Mouse (Mus musculus) adrenal gland, postnatal 10 days (tissue): Measurements from ENCODE around the gene Bad. TPM values are rescaled to one million over a fixed set of nuclear protein-coding genes. Genes with fewer than 3 reads are reported as not detected.

ENCODE experiments used
- DNase-seq: peaks from one replicate; pipeline ENCODE4 v3.0.0; 2021; ENCODE audit warnings: mixed read lengths
- total RNA-seq, 2 experiments: library from RNA; stranded (reverse); gene quantifications; 2 replicates each; pipeline ENCODE4 v1.2.3; 2021

Gene Bad
- total RNA-seq, 2 experiments from 2014 or later = 42.0 to 51.8 TPM

DNA sequence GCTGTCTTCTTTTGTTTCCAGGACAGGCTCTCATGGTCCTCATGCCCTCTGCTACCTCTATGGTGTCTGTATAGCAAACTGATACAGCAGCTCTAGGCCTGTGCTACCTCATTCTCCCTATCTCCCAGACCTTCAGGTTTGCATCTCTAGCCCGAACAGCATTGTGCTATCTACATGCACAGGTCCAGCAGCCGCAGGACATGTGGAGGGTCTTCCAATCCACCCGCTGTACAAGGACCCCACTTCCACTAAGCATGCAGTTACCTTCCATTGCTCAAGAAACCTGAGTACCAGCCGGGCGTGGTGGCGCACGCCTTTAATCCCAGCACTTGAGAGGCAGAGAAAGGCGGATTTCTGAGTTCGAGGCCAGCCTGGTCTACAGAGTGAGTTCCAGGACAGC is 27.1 kb upstream of the Bad start:
- no peak for DNase-seq

- DNase-seq = no peak
Observed at GRCm38 (mm10) chr19:6915276-6915675, 26.4 kb upstream of the Bad start.

- DNase-seq = peak; percentile 13
Observed at GRCm38 (mm10) chr19:6916496-6916895, 25.2 kb upstream of the Bad start.

DNA sequence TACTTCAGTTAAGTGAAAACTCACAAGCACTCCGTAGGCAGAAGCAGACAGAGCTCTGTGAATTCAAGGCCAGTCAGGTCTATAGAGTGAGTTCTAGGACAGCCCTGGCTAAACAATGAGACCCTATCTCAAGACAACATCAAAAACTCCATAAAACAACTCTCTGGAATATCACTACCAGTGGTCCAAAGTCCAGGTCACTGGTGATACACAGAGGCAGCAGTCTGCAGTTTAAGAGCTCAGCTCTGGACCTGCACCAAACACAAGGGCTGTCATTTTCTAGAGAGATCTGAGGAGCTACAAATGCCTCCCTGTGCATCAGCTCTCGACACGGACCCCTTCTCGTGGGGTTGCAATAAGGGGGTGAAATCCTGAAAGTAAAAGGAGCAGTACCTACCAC is 23.3 kb upstream of the Bad start:
- no peak for DNase-seq

DNA sequence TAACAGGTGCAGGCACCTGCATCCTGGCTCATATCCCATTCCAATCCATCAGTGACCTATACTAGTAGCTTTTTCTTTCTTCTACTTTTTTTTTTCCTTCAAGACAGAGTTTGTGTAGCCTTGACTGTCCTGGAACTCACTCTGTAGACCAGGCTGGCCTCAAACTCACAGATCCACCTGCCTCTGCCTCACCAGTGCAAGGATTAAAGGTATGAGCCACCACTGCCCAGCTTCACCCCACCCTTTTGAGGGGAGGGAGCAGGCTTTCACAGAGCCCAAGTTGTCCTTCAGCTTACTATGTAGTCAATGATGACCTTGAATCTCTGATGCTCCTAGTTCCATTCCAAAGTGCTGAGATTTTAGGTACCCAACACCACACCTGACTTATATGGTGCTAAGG is 22.2 kb upstream of the Bad start:
- no peak for DNase-seq

GRCm38 (mm10) chr19:6919876-6920740 is 21.6 kb upstream of the Bad start:
- peak; percentile 85 for DNase-seq

- no peak for DNase-seq
Observed at GRCm38 (mm10) chr19:6920741-6921636, 20.7 kb upstream of the Bad start.

- DNase-seq = peak; percentile 100
Observed at GRCm38 (mm10) chr19:6921647-6922567, 19.8 kb upstream of the Bad start, which contains the start of gene Esrra. Gene Esrra, minus strand, starts transcription at chr19:6921813.

DNA sequence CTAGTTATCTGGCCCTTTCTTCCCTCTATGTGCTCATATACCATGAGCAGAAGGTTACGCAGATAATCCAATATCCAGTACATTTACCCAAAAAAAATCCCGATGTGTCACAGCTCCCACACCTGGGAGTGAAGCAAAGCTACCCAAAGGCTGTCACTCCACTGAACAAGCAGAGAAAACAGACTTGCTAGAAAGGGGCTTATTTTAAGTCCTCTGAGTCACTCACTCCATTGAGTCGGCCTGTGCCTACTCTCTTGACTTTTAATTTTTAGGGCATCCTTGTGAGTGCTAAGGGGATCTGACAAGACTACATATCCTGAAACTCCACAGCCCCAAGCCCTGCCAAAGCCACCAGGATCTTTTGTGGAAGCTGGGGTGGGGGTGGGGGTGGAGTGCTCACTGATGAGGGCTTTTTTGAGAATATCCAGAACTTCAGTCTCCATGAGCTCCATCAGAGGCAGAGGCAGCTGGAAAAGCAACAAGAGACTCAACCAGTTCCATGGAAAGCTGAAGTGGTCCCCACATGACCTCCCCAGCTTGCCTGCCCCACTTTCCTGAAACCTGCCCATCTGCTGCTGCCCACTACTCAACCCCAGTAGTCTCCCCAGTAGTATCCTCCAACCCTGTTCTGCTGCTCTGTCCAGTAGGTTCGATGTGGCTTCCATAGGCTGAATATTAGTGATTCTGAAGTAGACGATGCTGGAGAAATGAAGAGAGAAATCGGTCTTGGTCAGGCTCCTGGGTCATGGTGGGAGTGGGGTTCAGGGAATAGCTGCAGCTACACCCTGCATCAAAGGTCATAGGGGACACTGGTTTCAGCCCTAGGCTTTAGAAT is 18.5 kb upstream of the Bad start:
- DNase-seq = no peak

DNA sequence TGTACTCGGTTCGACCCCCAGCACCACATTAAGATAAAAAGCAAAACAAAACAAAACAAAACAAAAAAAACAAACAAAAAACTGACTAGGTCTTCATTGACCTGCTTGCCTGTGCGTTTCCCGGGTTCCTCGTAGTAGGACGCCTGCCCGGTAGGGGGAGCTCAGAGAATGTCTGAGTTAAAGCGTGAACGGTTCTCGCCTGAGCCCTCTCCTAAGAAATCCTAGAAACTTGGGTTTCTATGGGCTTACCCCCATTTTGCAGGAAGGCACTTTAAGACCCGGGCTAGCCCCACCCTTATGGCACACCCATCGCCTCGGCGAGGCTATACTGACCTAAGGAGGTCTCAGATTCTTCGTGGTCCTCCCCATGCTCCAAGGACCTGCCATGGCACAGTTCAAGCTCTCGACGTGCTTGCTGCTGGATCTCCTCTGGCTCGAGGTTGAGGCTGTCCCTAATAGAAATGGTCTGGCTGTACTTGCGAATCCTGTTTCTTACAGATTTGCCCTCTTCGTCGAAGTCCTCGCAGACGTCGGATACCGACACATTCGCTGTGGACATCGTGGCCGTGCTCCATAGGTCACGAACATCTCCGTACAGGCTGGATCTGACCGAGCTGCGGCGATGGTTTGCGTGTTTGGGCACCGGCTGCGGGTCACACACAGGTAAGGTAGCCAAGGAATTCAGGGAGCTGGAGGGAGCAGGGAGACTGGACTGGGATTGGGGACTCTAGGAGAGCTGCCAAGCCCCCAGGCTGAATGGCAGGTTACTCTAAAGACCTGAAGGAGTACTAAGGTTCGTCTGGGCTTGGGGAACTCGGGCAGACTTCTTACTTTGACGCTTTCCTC is 17.0 kb upstream of the Bad start:
- peak; percentile 94 for DNase-seq

DNA sequence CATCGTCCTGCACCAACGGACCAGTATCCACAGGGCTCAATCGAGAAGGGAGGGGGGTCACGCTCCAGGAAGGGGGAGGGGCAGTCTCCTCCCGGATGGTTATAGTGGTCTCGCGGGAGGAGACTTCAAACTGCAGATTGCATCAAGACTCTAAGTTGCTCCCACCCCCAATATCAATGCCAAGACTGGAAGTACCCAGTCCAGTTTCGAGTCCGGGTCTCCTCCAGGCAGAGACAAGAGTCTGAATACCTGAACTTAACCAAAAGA is 16.4 kb upstream of the Bad start, which contains the start of gene Catsperz:
Gene Catsperz (minus strand): TSS at position 74 of the 267 bp plus-strand sequence.
- no peak for DNase-seq

DNA sequence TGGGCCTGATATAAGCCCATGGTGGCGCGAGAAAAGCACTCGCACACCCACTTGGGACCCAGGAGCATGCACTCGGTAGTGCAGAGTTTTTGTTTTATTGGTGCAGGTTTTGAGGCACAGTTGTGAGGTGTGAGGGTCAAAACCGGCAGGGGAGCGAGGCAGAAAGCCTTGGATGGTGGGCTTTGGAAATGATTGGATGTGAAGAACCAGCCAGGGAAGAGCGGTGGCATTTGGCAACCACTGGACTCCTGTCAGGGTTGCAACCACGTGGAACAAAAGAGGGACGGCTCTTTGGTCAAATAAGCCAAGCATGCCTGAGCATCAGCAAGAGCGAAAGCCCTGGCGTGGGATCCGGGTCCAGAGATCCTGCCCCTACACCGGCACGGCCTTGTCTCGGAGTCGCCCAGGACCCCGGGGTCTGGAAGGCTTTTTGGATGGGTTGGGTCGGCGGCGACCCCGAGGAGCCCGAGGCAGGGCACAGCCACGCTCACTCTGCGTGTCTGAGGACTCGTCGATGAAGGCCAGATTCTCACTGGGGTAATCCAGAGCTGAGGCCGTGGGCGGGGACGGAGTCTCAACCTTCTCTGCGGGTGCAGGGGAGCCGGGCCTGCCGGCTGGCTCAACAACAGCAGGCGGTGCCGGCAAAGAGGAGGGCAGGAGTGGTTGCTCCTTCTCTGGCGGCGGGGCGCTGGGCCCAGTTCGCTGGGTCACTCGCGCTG is 15.9 kb upstream of the Bad start:
- DNase-seq = no peak

- peak; percentile 64 for DNase-seq
Observed at GRCm38 (mm10) chr19:6926559-6927255, 15.0 kb upstream of the Bad start.

GRCm38 (mm10) chr19:6928080-6928479 is 13.6 kb upstream of the Bad start:
- DNase-seq = no peak

DNA sequence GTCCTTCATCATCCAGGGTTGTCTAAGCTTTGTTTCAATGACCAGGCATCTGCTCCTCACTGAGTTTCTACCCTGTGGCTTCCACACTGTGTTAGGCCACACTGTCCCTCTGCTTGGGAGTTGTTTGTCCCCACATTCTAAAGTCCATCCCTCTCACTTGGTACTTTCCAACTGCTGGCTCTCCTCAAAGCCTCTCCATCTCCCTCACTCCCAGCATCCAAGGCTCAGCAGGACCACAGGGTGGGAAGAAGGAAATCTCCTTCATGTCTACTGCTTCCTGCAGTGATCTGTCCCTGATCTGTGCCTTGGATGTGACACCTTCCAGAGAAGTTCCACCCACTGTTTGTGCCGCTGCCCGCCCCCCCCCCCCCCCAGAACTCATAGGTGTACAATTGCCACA is 10.7 kb upstream of the Bad start:
- no peak for DNase-seq

DNA sequence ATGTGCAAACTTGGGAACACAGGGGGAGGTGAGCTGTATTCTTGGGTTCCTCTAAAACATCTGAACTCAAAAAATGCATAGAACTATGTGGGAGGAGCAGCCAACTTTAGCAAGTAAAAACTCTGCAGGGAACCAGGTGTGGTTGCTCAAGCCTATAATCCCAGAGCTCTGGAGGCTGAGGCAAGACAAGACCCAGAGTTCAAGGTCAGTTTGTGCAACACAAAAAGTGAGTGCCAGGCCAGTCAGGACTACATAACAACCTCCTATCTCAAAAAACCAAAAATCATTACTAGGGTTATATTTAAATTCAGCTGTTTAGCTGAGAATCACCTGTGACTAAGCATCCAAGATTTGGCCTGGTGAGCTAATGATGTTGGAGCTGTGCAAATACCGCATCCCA is 9.6 kb upstream of the Bad start:
- no peak for DNase-seq

DNA sequence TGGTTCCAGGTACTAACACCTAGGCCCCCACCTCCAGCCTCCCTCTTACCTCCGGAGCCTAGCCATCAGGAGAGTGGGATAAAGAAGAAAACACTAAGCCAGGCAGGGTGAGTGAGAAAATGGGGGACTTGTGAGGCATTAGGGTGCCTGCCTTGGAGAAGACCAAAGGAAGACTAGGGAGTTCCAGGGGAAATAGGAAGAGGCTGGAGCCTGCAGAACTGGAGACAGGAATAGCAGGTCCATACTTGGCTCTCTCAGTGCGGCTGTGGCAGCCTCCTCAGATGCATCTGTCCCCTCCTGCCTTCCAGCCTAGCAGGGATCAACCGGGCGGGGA is 8.6 kb upstream of the Bad start:
- DNase-seq = no peak

DNA sequence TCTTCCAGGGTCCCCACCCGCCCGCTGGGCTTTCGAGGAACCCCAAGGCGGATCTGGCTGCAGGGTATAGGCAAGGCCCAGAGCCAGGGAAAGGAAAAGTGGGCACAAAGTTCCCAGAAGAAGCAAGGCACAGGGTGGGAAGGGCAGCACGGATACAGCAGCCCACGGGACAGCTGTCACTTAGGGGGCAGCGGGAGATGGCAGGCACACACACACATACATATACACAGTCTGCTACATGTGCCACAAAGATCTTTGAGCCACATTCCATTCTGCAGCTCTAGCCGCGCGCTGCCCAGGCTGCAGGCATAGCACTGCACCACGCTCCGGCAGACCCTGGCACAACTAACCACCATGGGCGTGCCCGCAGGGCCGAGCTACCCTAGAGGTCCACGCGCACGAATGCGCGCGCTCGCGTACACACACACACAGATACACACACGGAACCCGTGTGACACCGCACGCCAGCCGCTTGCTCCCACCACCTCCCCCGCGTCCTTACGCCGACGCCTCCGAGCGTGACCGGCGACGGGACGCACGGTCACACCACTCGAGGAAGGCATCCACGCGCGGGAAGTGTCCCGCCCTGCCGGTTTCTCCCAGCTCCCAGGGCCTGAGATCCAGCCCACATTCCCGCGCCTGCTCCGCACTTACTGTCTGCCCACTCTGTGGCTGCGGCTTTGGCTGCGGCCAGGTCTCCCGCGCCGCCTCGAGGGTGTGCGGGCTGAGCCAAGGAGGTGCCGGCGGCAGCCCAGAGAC is 8.0 kb upstream of the Bad start:
- no peak for DNase-seq
